Mouse (Mus musculus) retina, postnatal 1 day (tissue): ENCODE measurements around the gene Snx33.

Experiments
- DNase-seq: peaks from one replicate; pipeline ENCODE4 v3.0.0-alpha.2; 2012

Snx33 gene

DNA sequence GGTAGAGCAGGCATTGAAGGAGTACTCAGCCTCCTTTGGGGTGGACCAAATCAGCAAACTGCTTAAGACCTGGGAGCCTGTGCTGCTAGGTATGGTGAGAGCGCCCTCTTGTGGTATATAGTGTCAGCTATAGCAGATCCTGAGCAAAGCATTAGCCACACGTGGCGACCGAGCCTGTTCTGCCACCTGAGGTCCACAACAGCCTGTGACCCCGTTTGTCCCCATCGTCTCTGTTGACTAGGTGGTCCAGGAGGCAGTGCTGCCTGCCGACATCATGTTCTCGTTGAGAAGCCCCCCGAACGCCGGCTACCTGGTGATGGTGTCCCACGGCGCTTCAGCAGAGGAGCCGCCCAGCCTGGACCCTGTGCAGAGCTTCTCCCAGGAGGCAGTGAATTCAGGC, 38.4 kb downstream of the Snx33 start:
- peak; percentile 90 for DNase-seq

- no peak for DNase-seq
Observed at GRCm38 (mm10) chr9:56887581-56887980, 40.6 kb downstream of the Snx33 start.

DNA sequence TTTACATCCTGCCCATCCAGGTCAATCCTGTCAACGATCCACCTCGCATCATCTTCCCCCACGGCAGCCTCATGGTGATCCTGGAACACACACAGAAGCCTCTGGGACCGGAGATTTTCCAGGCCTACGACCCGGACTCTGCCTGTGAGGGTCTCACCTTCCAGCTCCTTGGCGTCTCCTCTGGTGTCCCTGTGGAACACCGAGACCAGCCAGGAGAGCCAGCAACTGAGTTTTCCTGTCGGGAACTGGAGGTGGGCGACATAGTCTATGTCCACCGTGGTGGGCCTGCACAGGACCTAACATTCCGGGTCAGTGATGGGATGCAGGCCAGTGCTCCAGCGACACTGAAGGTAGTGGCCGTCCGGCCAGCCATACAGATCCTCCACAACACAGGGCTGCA, 41.6 kb downstream of the Snx33 start:
- DNase-seq: no peak

- DNase-seq: peak; percentile 64
Observed at GRCm38 (mm10) chr9:56886113-56886512, 42.1 kb downstream of the Snx33 start.

- no peak for DNase-seq
Observed at GRCm38 (mm10) chr9:56884328-56884727, 43.8 kb downstream of the Snx33 start.

- no peak for DNase-seq
Observed at GRCm38 (mm10) chr9:56883470-56883869, 44.7 kb downstream of the Snx33 start.

GRCm38 (mm10) chr9:56882818-56883217, 45.4 kb downstream of the Snx33 start:
- DNase-seq: no peak

DNA sequence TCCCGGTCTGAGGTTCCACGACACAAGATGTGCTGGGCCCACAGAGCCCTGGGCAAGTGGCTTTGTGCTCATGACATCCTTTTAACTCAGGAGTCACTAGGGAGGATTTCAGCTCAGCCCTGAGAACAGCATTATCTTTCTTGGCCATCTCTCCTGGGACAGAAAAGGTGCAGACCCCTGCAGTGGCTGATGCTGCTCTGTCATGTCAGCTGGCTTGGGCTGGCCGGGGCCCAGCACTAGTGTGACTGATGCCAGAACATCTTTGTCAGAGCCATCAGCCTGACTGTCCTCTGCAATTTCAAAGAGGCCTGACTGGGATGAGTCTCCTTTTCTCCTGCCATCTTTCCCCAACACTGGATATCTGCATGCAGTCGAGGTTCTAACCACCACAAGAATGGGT, 45.9 kb downstream of the Snx33 start:
- DNase-seq: no peak

DNA sequence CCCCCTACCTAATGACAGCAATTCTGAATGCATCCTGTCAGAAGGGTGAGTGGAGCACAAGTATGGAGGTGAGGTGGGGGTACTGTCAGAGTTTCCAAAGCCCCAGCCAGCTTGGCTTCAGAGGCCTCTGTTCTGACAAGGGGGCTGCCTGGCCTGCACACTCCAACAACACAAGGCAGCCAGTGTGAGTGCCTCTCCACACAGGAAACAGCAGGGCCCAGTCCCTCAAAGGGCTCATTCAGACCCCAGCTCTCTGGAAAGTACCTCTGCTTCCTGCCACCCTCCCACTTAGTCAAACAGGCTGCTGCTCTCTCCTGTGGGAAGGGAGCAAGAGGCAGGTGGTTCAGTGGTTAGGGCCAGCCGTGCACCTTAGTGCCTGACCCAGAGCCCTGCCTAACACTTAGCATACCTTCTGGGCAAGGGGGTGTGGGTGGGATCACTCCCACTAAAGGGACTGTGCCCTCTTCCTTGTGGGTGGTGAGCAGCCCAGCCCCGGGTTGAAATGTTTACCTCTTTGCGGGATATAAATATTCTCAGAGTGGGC, 46.6 kb downstream of the Snx33 start:
- no peak for DNase-seq

DNA sequence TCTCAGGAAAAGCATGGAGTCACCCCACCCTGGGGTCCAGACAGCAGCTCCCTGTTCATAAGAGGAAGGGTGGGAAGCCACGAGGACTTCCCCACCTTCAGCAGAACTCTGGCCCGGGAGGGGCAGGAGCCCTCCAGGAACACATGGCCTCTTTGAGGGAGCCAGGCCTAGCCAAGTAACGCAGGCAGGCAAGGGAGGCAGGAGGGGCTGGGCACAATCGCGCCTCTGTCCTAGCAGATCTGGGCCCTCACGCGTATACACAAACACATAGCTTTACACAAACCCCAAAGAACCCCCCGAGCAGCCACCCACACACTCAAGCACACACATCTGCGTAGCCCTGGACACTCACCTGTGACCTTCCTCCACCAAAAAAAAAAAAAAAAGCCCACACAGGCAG, 47.4 kb downstream of the Snx33 start:
- DNase-seq: peak; percentile 29

DNA sequence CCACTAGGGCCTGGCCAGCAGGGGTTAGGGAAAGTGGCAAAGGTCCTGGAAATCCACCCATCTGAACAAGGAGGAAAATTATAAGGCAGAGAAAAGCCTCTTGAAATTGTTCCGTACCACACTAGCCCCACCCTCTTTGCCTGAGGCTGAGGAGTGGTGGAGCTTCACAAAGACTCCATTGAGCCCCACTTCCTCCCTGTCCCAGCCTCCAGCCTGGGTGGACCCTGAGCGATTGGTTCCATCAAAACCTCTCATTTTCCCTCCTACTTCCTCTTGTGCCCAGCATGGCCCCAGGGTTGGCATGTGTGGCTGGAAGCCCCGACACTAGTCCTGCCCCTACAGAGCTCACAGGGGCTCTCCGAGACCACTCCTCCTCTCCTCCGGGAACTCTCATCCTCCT, 50.9 kb downstream of the Snx33 start:
- DNase-seq: no peak

DNA sequence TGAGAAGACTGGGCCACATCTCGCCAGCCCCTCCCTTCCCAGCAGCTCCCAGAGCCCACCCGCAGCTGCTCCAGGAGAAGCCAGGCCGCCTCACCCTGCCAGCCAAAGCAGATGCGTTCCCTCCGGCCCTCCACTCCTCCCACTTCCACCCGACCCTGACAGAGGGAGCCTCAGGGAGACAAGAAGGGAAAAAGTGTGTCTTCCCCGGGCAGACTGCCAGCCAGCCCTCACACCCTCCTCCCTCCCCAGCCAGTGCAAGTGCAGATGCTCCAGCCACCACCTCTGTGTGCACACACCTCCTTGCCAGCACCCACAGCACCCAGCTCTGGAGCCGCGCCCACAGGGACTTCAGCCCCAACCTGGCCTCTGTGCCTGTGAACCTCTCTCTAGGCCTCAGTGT, 51.4 kb downstream of the Snx33 start:
- DNase-seq: peak; percentile 75

GRCm38 (mm10) chr9:56873097-56873496, 55.1 kb downstream of the Snx33 start:
- no peak for DNase-seq

GRCm38 (mm10) chr9:56872105-56872903, 55.9 kb downstream of the Snx33 start:
- DNase-seq: no peak

GRCm38 (mm10) chr9:56871191-56871590, 57.0 kb downstream of the Snx33 start:
- DNase-seq: no peak

DNA sequence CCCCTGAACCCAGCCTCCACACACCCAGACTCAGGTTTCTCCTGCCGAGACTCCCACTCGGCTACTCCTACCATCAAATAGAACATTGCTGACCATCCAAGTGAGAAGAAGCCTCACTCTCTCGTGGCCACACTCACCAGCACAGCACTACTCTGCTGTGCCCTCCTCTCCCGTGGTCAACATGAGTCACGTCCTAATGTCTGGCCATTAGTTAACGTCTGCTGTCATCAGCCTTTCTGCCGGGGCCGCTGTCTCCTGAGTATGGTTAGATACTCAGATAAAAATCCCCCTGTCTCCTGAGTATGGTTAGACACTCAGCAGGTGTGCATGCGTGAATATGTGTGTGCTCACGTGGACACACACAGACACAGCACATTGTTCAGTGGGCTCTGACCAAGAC, 57.4 kb downstream of the Snx33 start:
- DNase-seq: no peak

- no peak for DNase-seq
Observed at GRCm38 (mm10) chr9:56869552-56869951, 58.6 kb downstream of the Snx33 start.

GRCm38 (mm10) chr9:56868292-56868691, 59.9 kb downstream of the Snx33 start:
- peak; percentile 83 for DNase-seq
